Mouse (Mus musculus) intestine, postnatal 0 days (tissue): ENCODE measurements around the gene Hsh2d. TPM values are rescaled to one million over a fixed set of nuclear protein-coding genes. Genes with fewer than 3 reads are reported as not detected.

Source experiments
- ATAC-seq: fragments of 200-750 bp; cut with Nextera tagmentation; 2 replicates; pipeline ENCODE4 v1.8.0; 2017; ENCODE audit warnings: mild to moderate bottlenecking, moderate TSS enrichment, moderate library complexity
- H3K27ac ChIP-seq: fragments of 300-500 bp; sonication (generic); 2 replicates; pipeline ENCODE4 v1.5.1; 2014; ENCODE audit warnings: mild to moderate bottlenecking, low read depth, low read length, moderate library complexity
- H3K27me3 ChIP-seq: fragments of 300-500 bp; sonication (generic); replicated peaks from 2 replicates; pipeline ENCODE4 v1.6.1; 2014; ENCODE audit warnings: low read length, mixed read lengths; ENCODE audit not compliant: control insufficient read depth, insufficient read depth
- H3K36me3 ChIP-seq: fragments of 300-500 bp; sonication (generic); 2 replicates; pipeline ENCODE4 v1.6.1; 2014; ENCODE audit warnings: mild to moderate bottlenecking, moderate library complexity; ENCODE audit not compliant: control insufficient read depth, insufficient read depth
- H3K4me1 ChIP-seq: fragments of 300-500 bp; sonication (generic); replicated peaks from 2 replicates; pipeline ENCODE4 v1.6.1; 2014; ENCODE audit warnings: antibody characterized with exemption, low read length, mixed read lengths; ENCODE audit not compliant: control insufficient read depth, insufficient read depth
- H3K4me2 ChIP-seq: fragments of 300-500 bp; sonication (generic); replicated peaks from 2 replicates; pipeline ENCODE4 v1.6.1; 2014; ENCODE audit warnings: low read depth, mild to moderate bottlenecking, moderate library complexity
- H3K4me3 ChIP-seq: fragments of 300-500 bp; sonication (generic); 2 replicates; pipeline ENCODE4 v1.5.1; 2014; ENCODE audit warnings: low read depth, low read length
- H3K9ac ChIP-seq: fragments of 300-500 bp; sonication (generic); 2 replicates; pipeline ENCODE4 v1.6.1; 2014; ENCODE audit warnings: mild to moderate bottlenecking, low read depth, low read length
- H3K9me3 ChIP-seq: fragments of 300-500 bp; sonication (generic); 2 replicates; pipeline ENCODE4 v1.6.1; 2016; ENCODE audit warnings: mixed run types; ENCODE audit not compliant: control insufficient read depth
- CTCF ChIP-seq: sonication (generic); IDR thresholded peaks from 2 replicates; pipeline ENCODE4 v1.5.1; 2016; ENCODE audit warnings: low read depth, mild to moderate bottlenecking, control low read depth, antibody characterized with exemption, moderate library complexity
- WGBS: fragments of 180-500 bp; shearing (Covaris S2); extraction: QIAGEN DNeasy Blood & Tissue Kit; methylation state at CpG from one replicate; pipeline ENCODE4 v1.1.7; 2014; 5-methylcytosine and 5-hydroxymethylcytosine counted together
- polyA plus RNA-seq: library from polyadenylated mRNA; unstranded; fragments of >200 nt; fragmentation: Nextera tagmentation; extraction: Ambion mirVana; gene quantifications from 2 replicates; pipeline ENCODE4 v1.2.1, GENCODE M21; 2015

Gene Hsh2d
- 3.6 and 4.0 TPM in 2 replicates for polyA plus RNA-seq

- H3K4me2 ChIP-seq, result peak within 1 kb of the TSS; percentile 59
- peak; percentile 70 for TF ChIP-seq CTCF
- H3K9ac ChIP-seq, result peak within 1 kb of the TSS; percentile 28; the same call in 1 of the 2 replicates
- H3K4me1 ChIP-seq, result no peaks in the 10 kb centered on the region
- ATAC-seq, result peak; percentile 84
- WGBS, result 45% methylated on average over 12 of the region's 12 CpGs
- H3K36me3 ChIP-seq, result no peaks in the 10 kb centered on the region
- no peaks in the 10 kb centered on the region for H3K9me3 ChIP-seq
- no peaks in the 10 kb centered on the region for H3K27me3 ChIP-seq
- peak within 1 kb of the TSS; percentile 76 for H3K27ac ChIP-seq
- peak within 1 kb of the TSS; percentile 31 for H3K4me3 ChIP-seq
Measured at GRCm38 (mm10) chr8:72189417-72190214, at the start of gene Hsh2d. Gene Hsh2d (plus strand): TSS chr8:72189638.

GRCm38 (mm10) chr8:72143256-72143824, 46.1 kb upstream of the Hsh2d start:
- H3K4me3 ChIP-seq, result no peak overlapping the region

GRCm38 (mm10) chr8:72144345-72144975, 45.0 kb upstream of the Hsh2d start:
- Histone ChIP-seq H3K27me3 (no peaks in the 10 kb centered on the region), H3K4me1 (no peaks in the 10 kb centered on the region), H3K9ac (no peak overlapping the region), H3K4me3 (no peak overlapping the region), H3K27ac (no peak overlapping the region), H3K9me3 (no peaks in the 10 kb centered on the region), H3K36me3 (peaks cover 86% of the 10 kb centered on the region), H3K4me2 (no peak overlapping the region)
- TF ChIP-seq CTCF, result no peak
- WGBS, result 87% methylated on average over 5 of the region's 5 CpGs
- no peak for ATAC-seq

More at GRCm38 (mm10) chr8:72143256-72143824, 46.1 kb upstream of the Hsh2d start:
- WGBS, result 90% methylated on average over 13 of the region's 13 CpGs
- Histone ChIP-seq H3K9me3 (no peaks in the 10 kb centered on the region), H3K9ac (no peak overlapping the region), H3K4me1 (no peaks in the 10 kb centered on the region), H3K27me3 (no peaks in the 10 kb centered on the region), H3K4me2 (no peak overlapping the region), H3K36me3 (peaks cover 88% of the 10 kb centered on the region), H3K27ac (no peak overlapping the region)
- ATAC-seq, result no peak
- no peak for TF ChIP-seq CTCF

GRCm38 (mm10) chr8:72145511-72145910, 43.9 kb upstream of the Hsh2d start:
- Histone ChIP-seq H3K4me3 (no peak overlapping the region), H3K27me3 (no peaks in the 10 kb centered on the region), H3K9ac (no peak overlapping the region), H3K4me2 (no peak overlapping the region), H3K36me3 (peaks cover 82% of the 10 kb centered on the region), H3K27ac (no peak overlapping the region), H3K4me1 (no peaks in the 10 kb centered on the region), H3K9me3 (no peaks in the 10 kb centered on the region)
- TF ChIP-seq CTCF, result no peak
- no peak for ATAC-seq
- 87% methylated on average over 3 of the region's 3 CpGs for WGBS

GRCm38 (mm10) chr8:72146056-72146455, 43.4 kb upstream of the Hsh2d start:
- no peak overlapping the region for H3K9ac ChIP-seq
- H3K36me3 ChIP-seq, result peaks cover 82% of the 10 kb centered on the region
- H3K27me3 ChIP-seq, result no peaks in the 10 kb centered on the region
- H3K4me3 ChIP-seq, result no peak overlapping the region
- TF ChIP-seq CTCF, result no peak
- H3K4me1 ChIP-seq, result no peaks in the 10 kb centered on the region
- H3K9me3 ChIP-seq, result no peaks in the 10 kb centered on the region
- 50% methylated on average over 1 of the region's 1 CpGs for WGBS
- no peak overlapping the region for H3K4me2 ChIP-seq
- ATAC-seq, result no peak
- H3K27ac ChIP-seq, result no peak overlapping the region

GRCm38 (mm10) chr8:72146556-72146955, 42.9 kb upstream of the Hsh2d start:
- Histone ChIP-seq H3K4me1 (no peaks in the 10 kb centered on the region), H3K27me3 (no peaks in the 10 kb centered on the region), H3K9me3 (no peaks in the 10 kb centered on the region), H3K9ac (no peak overlapping the region), H3K27ac (no peak overlapping the region), H3K4me2 (no peak overlapping the region), H3K36me3 (peaks cover 82% of the 10 kb centered on the region), H3K4me3 (no peak overlapping the region)
- WGBS, result 83% methylated on average over 3 of the region's 3 CpGs
- TF ChIP-seq CTCF, result no peak
- ATAC-seq, result no peak
